Comparison of ENCODE assay signal across 8 mouse cellular contexts in the genomic region with DNA sequence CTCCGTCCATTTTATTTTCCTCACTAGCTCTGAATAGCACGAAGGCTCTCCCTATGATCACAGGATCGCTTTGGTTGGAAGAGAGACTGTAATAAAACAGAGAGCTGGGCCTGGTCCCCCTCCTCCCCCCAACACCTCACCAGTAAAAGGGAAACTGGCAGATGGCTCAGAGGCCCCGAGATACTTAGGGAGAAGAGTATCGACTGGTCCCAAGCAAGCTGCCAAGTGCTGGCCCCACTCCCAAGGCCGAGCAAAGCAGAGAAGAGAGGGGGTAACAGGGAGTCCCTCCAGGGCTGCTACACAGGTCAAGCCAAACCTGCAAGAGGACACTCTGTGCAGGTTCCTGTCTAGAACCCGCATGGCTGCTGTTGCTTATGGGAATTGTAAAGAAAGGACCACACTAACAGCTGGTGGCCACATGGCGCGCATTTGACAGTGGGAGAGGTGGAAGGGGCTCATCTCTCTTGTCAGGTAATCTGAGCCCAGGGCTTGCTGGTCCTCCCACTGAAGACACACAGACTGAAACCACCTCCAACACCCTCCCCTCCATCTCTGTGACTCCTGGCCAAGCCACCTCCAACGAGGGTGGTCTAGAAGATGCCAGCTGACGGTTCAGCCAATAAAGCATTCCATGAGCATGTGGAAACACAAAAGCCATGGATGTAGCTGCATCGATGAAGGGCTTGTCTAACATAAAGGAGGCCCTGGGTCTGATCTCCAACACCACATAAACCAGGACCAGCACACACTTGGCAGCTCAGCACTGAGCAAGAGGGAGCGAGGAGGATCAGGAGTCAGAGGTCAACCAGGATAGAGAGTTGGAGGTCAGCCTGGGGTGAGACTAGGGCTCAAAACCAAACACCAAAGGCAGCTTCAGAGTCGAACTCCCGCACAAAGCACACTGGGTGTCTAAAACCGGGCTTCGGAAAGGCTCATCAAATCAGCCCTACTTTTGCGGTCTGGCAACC. TPM values are rescaled to one million over a fixed set of nuclear protein-coding genes. Genes with fewer than 3 reads are reported as not detected.
DNase-seq lines count a peak whose midpoint lies in the region; ATAC-seq and TF ChIP-seq lines count a peak whose summit lies in the region.

No protein-coding gene starts in this region.

- H3K9ac ChIP-seq in midbrain, embryonic 16.5 days (ENCODE audit: low read depth, low read length), result no peak overlapping the region
- no peak overlapping the region; the same call in 1 of the 2 replicates for H3K9ac ChIP-seq in limb, embryonic 12.5 days (replicated peaks)
- no peak overlapping the region; the same call in 1 of the 2 replicates for H3K9ac ChIP-seq in stomach, postnatal 0 days (ENCODE audit: low read length)

- DNase-seq in adrenal gland, postnatal 10 days, result peak; percentile 53
- DNase-seq in adrenal gland, adult 8-10 months, result no peak
- peak; percentile 41 for DNase-seq in midbrain, embryonic 10.5 days (ENCODE audit: low spot score)
- no peak for DNase-seq in stomach, postnatal 0 days (ENCODE audit: low spot score)
- no peak for DNase-seq in spleen, postnatal 36 days (ENCODE audit: low spot score in 2 of 2)
- DNase-seq in right cerebral cortex, postnatal 14 days, result no peak

- no peak for TF ChIP-seq CTCF in stomach, postnatal 0 days (IDR thresholded peaks at IDR 0.05; ENCODE audit: low read depth)

- H3K4me3 ChIP-seq in midbrain, embryonic 10.5 days, result no peak overlapping the region
- H3K4me3 ChIP-seq in midbrain, embryonic 16.5 days (ENCODE audit: low read depth, low read length), result no peak overlapping the region
- no peak overlapping the region for H3K4me3 ChIP-seq in limb, embryonic 12.5 days (replicated peaks)
- no peak overlapping the region for H3K4me3 ChIP-seq in stomach, postnatal 0 days (ENCODE audit: low read depth, low read length)

- H3K4me2 ChIP-seq in midbrain, embryonic 16.5 days (ENCODE audit: low read length), result no peak overlapping the region
- peak overlapping the region; percentile 44 for H3K4me2 ChIP-seq in limb, embryonic 12.5 days
- 0 out of 2 replicates have a peak overlapping the region, but pooled peaks have one; percentile 14 for H3K4me2 ChIP-seq in stomach, postnatal 0 days (replicated peaks; ENCODE audit: low read depth)

- peaks cover 62% of the 10 kb centered on the region for H3K4me1 ChIP-seq in midbrain, embryonic 10.5 days
- peaks cover 8% of the 10 kb centered on the region; the same call in 1 of the 2 replicates for H3K4me1 ChIP-seq in midbrain, embryonic 16.5 days (ENCODE audit: control insufficient read depth, insufficient read depth, low read length)
- H3K4me1 ChIP-seq in limb, embryonic 12.5 days (replicated peaks), result peaks cover 70% of the 10 kb centered on the region
- peaks cover 22% of the 10 kb centered on the region for H3K4me1 ChIP-seq in stomach, postnatal 0 days (replicated peaks; ENCODE audit: control insufficient read depth, insufficient read depth)

- H3K27ac ChIP-seq in midbrain, embryonic 10.5 days (replicated peaks), result peak overlapping the region; percentile 82
- H3K27ac ChIP-seq in midbrain, embryonic 16.5 days (ENCODE audit: low read length), result no peak overlapping the region
- peak overlapping the region; percentile 68 for H3K27ac ChIP-seq in limb, embryonic 12.5 days
- peak overlapping the region; percentile 45 for H3K27ac ChIP-seq in stomach, postnatal 0 days (replicated peaks)

- WGBS in midbrain, embryonic 10.5 days, result 25% methylated on average over 18 of the region's 18 CpGs
- WGBS in midbrain, embryonic 16.5 days, result 40% methylated on average over 18 of the region's 18 CpGs
- 10% methylated on average over 18 of the region's 18 CpGs for WGBS in limb, embryonic 12.5 days
- 47% methylated on average over 18 of the region's 18 CpGs for WGBS in stomach, postnatal 0 days

- no peak for TF ChIP-seq EP300 in stomach, postnatal 0 days (optimal IDR thresholded peaks at IDR 0.05)

- H3K9me3 ChIP-seq in midbrain, embryonic 10.5 days (replicated peaks), result no peaks in the 10 kb centered on the region
- H3K9me3 ChIP-seq in midbrain, embryonic 16.5 days (replicated peaks; ENCODE audit: control insufficient read depth, low read length, poor library complexity, severe bottlenecking), result no peaks in the 10 kb centered on the region; the same call in 1 of the 2 replicates
- H3K9me3 ChIP-seq in limb, embryonic 12.5 days, result no peaks in the 10 kb centered on the region
- no peaks in the 10 kb centered on the region for H3K9me3 ChIP-seq in stomach, postnatal 0 days (ENCODE audit: control insufficient read depth, low read length)

- 0 out of 2 replicates have a peak, but pooled peaks cover 4% of the 10 kb centered on the region for H3K36me3 ChIP-seq in midbrain, embryonic 10.5 days
- no peaks in the 10 kb centered on the region for H3K36me3 ChIP-seq in midbrain, embryonic 16.5 days (ENCODE audit: control insufficient read depth, insufficient read depth, low read length)
- no peaks in the 10 kb centered on the region for H3K36me3 ChIP-seq in limb, embryonic 12.5 days
- H3K36me3 ChIP-seq in stomach, postnatal 0 days (ENCODE audit: control insufficient read depth, insufficient read depth, low read length), result no peaks in the 10 kb centered on the region

- peaks cover 54% of the 10 kb centered on the region for H3K27me3 ChIP-seq in midbrain, embryonic 10.5 days (ENCODE audit: low read depth, poor library complexity, severe bottlenecking)
- H3K27me3 ChIP-seq in midbrain, embryonic 16.5 days (ENCODE audit: control insufficient read depth, insufficient read depth, low read depth, low read length), result peaks cover 7% of the 10 kb centered on the region
- no peaks in the 10 kb centered on the region for H3K27me3 ChIP-seq in limb, embryonic 12.5 days
- H3K27me3 ChIP-seq in stomach, postnatal 0 days (ENCODE audit: control insufficient read depth, insufficient read depth, low read length), result no peaks in the 10 kb centered on the region

- no peak for ATAC-seq in midbrain, embryonic 16.5 days
- ATAC-seq in limb, embryonic 12.5 days (ENCODE audit: insufficient number of reproducible peaks, insufficient read depth, low FRiP score, low TSS enrichment, low read depth), result 0 out of 2 replicates have a peak, but pooled peaks have one; percentile 17
- ATAC-seq in stomach, postnatal 0 days (ENCODE audit: low FRiP score, low TSS enrichment), result no peak

RNA-seq across cellular contexts. Expression of gene Ror2, which starts 49.2 kb away (rescaled TPM):
- total RNA-seq in adrenal gland, postnatal 10 days (2021), result 1 to 10 TPM; 6.7 to 8.5 TPM
- 1 to 10 TPM; 6.0 to 9.0 (median 6.8) TPM for total RNA-seq in adrenal gland, adult 8-10 months (2022)
- 9.7 and 11.0 TPM in 2 replicates for polyA plus RNA-seq in midbrain, embryonic 10.5 days (2016; fragmentation: Nextera tagmentation; extraction: Ambion mirVana)
- 2.0 and 2.4 TPM in 2 replicates for polyA plus RNA-seq in midbrain, embryonic 16.5 days (2015; fragmentation: Nextera tagmentation; extraction: Ambion mirVana)
- 44.2 and 45.2 TPM in 2 replicates for polyA plus RNA-seq in limb, embryonic 12.5 days (2016; fragmentation: Nextera tagmentation; extraction: Ambion mirVana)
- 5.7 and 6.9 TPM in 2 replicates for polyA plus RNA-seq in stomach, postnatal 0 days (2015; fragmentation: Nextera tagmentation; extraction: Ambion mirVana)

Comparison
In these comparisons a context has a peak if more than half of its experiments do, and no peak if none do; other contexts are left out.
1. DNase-seq: peak in adrenal gland, postnatal 10 days (single experiment) and midbrain, embryonic 10.5 days (single experiment); none in adrenal gland, adult 8-10 months (single experiment), stomach, postnatal 0 days (single experiment), spleen, postnatal 36 days (0 of 2) and right cerebral cortex, postnatal 14 days (single experiment).